Mouse (Mus musculus): ENCODE data around the gene Rpusd4.

Rpusd4 gene

DNA sequence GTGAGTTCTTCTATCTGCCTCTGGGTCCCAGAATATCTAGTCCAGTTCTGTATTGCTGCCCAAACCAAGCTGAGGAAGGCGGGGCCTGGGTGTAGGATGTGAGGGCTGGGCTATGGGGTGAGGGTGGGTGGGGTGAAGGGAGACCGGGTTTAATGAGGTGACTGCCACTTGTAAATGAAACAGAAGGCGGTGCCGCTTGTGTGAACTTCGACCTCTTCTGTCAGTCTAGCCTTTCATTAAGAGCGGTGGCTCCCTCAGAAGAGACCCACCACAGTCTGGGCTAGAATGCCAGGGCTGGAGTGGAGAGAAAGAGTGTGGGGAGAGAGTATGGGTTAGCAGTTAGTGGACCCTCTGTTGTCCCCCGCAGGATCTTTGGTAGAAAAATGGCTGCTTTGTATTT is 22.3 kb downstream of the Rpusd4 start:
- no peak for DNase-seq

DNA sequence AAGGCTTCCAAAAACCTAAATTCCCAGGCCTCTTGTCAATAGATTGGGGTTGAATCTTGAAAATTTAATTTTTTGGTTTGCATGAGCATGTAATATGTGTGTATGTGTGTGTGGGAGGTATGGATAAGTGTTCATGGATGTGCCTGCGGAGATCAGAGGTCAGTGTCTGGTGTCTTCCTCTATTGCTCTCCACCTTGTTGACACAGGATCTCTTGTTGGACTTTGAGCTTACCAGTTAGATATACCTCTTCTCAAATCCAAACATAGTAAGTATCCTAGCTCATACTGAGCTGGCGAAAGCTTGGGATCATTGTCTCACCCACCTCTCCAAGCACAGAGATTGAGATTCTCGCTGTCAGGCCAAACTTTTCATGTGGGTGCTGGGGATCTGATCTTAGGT is 22.8 kb downstream of the Rpusd4 start:
- no peak for DNase-seq

- no peak for DNase-seq
Measured at GRCm38 (mm10) chr9:35290916-35291315, 23.3 kb downstream of the Rpusd4 start.

GRCm38 (mm10) chr9:35293465-35293864 is 25.8 kb downstream of the Rpusd4 start:
- DNase-seq, result no peak

DNA sequence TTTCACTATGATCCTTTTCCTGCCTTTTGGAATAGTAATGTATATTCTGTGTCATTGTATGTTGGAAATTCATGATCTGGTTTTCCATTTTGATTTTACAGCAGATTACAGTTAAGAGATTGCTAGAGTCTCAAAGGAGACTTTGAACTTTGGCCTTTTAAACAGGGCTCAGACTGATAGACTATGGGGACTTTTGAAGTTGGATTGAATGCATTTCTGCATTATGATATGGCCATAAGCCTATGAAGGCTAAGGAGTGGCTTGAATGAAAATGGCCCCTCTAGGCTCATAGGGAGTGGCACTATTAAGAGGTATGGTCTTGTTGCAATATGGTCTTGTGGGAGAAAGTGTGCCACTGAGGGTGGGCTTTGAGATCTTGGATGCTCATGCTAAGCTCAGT is 30.1 kb downstream of the Rpusd4 start:
- no peak for DNase-seq

- DNase-seq, result no peak
Measured at GRCm38 (mm10) chr9:35302172-35302571, 34.5 kb downstream of the Rpusd4 start.

GRCm38 (mm10) chr9:35307461-35307860 is 39.8 kb downstream of the Rpusd4 start:
- DNase-seq, result no peak

GRCm38 (mm10) chr9:35310377-35310776 is 42.7 kb downstream of the Rpusd4 start:
- no peak for DNase-seq

- no peak for DNase-seq
Measured at GRCm38 (mm10) chr9:35312516-35312915, 44.9 kb downstream of the Rpusd4 start.

GRCm38 (mm10) chr9:35313601-35314000 is 45.9 kb downstream of the Rpusd4 start:
- DNase-seq, result no peak

GRCm38 (mm10) chr9:35314254-35314653 is 46.6 kb downstream of the Rpusd4 start:
- DNase-seq, result no peak

GRCm38 (mm10) chr9:35316771-35317211 is 49.1 kb downstream of the Rpusd4 start:
- no peak for DNase-seq

GRCm38 (mm10) chr9:35317233-35317980 is 49.7 kb downstream of the Rpusd4 start:
- no peak for DNase-seq

- no peak for DNase-seq
Measured at GRCm38 (mm10) chr9:35318537-35319172, 51.0 kb downstream of the Rpusd4 start.

- no peak for DNase-seq
Measured at GRCm38 (mm10) chr9:35320288-35320687, 52.6 kb downstream of the Rpusd4 start.

- DNase-seq, result no peak
Measured at GRCm38 (mm10) chr9:35323974-35324373, 56.3 kb downstream of the Rpusd4 start.

GRCm38 (mm10) chr9:35324571-35324970 is 56.9 kb downstream of the Rpusd4 start:
- DNase-seq, result no peak

DNA sequence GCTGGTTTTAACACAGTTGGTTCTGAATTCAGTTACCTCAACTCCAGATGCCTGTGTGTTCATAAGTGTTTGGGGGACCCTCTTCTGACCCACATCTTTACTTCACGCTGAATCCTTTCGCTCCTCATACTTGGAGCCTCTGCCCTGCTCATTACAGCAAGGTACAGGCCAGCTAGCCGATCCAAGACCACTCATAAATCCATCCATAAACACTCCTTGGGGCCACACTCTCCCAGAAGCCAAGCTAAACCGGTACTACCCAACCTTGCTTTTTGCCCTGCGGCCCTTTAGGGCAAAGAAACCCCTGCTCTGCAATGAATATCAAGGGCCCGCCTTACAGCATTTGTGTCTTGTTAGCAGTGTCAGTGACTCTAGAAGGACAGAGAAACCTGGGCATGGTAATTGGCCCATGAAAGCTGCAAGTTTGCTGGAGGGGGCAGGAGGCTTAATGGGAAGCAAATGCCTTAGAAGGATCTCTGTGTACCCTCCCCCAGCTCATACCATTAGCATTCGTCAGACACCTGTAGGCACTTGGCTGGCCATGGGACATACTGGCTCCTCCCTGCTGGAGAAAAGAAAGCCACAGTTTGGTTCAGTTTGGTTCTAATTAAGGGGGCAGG is 59.1 kb downstream of the Rpusd4 start:
- DNase-seq, result no peak

All from B cell, adult 2 months (primary cell).